ENCODE assay signal across 8 mouse cellular contexts in genomic region chr12:5142776-5143175, GRCm38 (mm10).
DNase-seq lines count a peak whose midpoint lies in the region; ATAC-seq and TF ChIP-seq lines count a peak whose summit lies in the region.

No protein-coding gene starts in this region.

- no peaks in the 10 kb centered on the region for H3K4me1 ChIP-seq in kidney, adult 2 months (ENCODE audit: control insufficient read depth, insufficient read depth, low read length)
- H3K4me1 ChIP-seq in midbrain, postnatal 0 days (ENCODE audit: insufficient read depth, low read length), result peaks cover 6% of the 10 kb centered on the region; the same call in 1 of the 2 replicates

- peak; percentile 69 for TF ChIP-seq CTCF in kidney, adult 2 months (conservative IDR thresholded peaks at IDR 0.05; ENCODE audit: insufficient read depth, insufficient read length, low read depth, low read length)
- peak; percentile 89 for TF ChIP-seq CTCF in midbrain, postnatal 0 days (IDR thresholded peaks at IDR 0.05)

- 31% methylated on average over 3 of the region's 3 CpGs for WGBS in kidney, adult 2 months
- 16% methylated on average over 3 of the region's 3 CpGs for WGBS in midbrain, postnatal 0 days

- H3K36me3 ChIP-seq in kidney, adult 2 months (ENCODE audit: control insufficient read depth, insufficient read depth, low read length), result no peaks in the 10 kb centered on the region
- H3K36me3 ChIP-seq in midbrain, postnatal 0 days (ENCODE audit: insufficient read depth, low read length), result peaks cover 13% of the 10 kb centered on the region; the same call in 1 of the 2 replicates

- intact Hi-C loops in gastrocnemius, postnatal 14 days (cut with DNase I; ENCODE audit: low total_unique reads), result loop anchor here (10.0 kb wide), 1 partner anchor 202 kb away; no protein-coding TSS in a partner anchor
- intact Hi-C loops in left cerebral cortex, postnatal 4 days (cut with DNase I), result no loop called here

- H3K27ac ChIP-seq in kidney, adult 2 months (ENCODE audit: insufficient read depth, low read depth, low read length), result no peak overlapping the region
- H3K27ac ChIP-seq in midbrain, postnatal 0 days (ENCODE audit: low read depth, low read length), result no peak overlapping the region

- ATAC-seq in CD4-positive, CD25-positive, alpha-beta regulatory T cell, adult 4 months, result no peak
- no peak for ATAC-seq in midbrain, postnatal 0 days (ENCODE audit: low FRiP score)

- no peaks in the 10 kb centered on the region for H3K27me3 ChIP-seq in kidney, adult 2 months (replicated peaks; ENCODE audit: control insufficient read depth, insufficient read depth, low read length)
- H3K27me3 ChIP-seq in midbrain, postnatal 0 days (ENCODE audit: insufficient read depth, low read length), result no peaks in the 10 kb centered on the region

- DNase-seq in CD4-positive, CD25-positive, alpha-beta regulatory T cell, adult 2 months (ENCODE audit: low read depth, low spot score), result peak; percentile 5
- peak; percentile 89 for DNase-seq in embryo, embryonic 10 days (ENCODE audit: low spot score)
- DNase-seq in gastrocnemius, postnatal 14 days, result peak; percentile 83
- DNase-seq in kidney, adult 2 months, result peak; percentile 77
- peak; percentile 91 for DNase-seq in left cerebral cortex, postnatal 4 days
- peak; percentile 90 for DNase-seq in midbrain, postnatal 0 days (ENCODE audit: low spot score)
- DNase-seq in thymus, postnatal 0 days (ENCODE audit: low spot score), result peak; percentile 10

- H3K9me3 ChIP-seq in midbrain, postnatal 0 days (ENCODE audit: low read length), result no peaks in the 10 kb centered on the region

- no peak overlapping the region for H3K9ac ChIP-seq in midbrain, postnatal 0 days (replicated peaks; ENCODE audit: low read length, poor library complexity, severe bottlenecking)

- no peak overlapping the region for H3K4me2 ChIP-seq in midbrain, postnatal 0 days (ENCODE audit: low read depth, low read length, poor library complexity, severe bottlenecking)

- H3K4me3 ChIP-seq in kidney, adult 2 months (ENCODE audit: insufficient read depth, low read depth, low read length), result no peak overlapping the region
- H3K4me3 ChIP-seq in midbrain, postnatal 0 days (ENCODE audit: low read depth, low read length), result no peak overlapping the region

- no peak for TF ChIP-seq POLR2A in kidney, adult 2 months (IDR thresholded peaks at IDR 0.05; ENCODE audit: low read depth, low read length)

Comparison
In these comparisons a context has a peak if more than half of its experiments do, and no peak if none do; other contexts are left out.
1. DNase-seq: peak in every context shown above with its lines; median percentile 91 in left cerebral cortex, postnatal 4 days; 90 in midbrain, postnatal 0 days; 89 in embryo, embryonic 10 days; 83 in gastrocnemius, postnatal 14 days; 77 in kidney, adult 2 months; 10 in thymus, postnatal 0 days; 5 in CD4-positive, CD25-positive, alpha-beta regulatory T cell, adult 2 months.